Mouse (Mus musculus): Measurements from ENCODE around the gene Pfas. TPM values are rescaled to one million over a fixed set of nuclear protein-coding genes. Genes with fewer than 3 reads are reported as not detected.
"Not testable (repeated sequence)": the region's sequence is repeated elsewhere in the genome, so short reads cannot be mapped to it uniquely, and the experiment has no call there.

Pfas gene
- polyA plus RNA-seq, 1 experiment: 85.3 TPM

GRCm38 (mm10) chr11:69026562-69026961 is 18.3 kb upstream of the Pfas start:
- Histone ChIP-seq H3K27me3 (ENCODE audit: control insufficient read depth, insufficient read depth, low read length, poor library complexity, severe bottlenecking) (no peaks in the 10 kb centered on the region), H3K36me3 (ENCODE audit: control insufficient read depth, insufficient read depth, low read length, poor library complexity, severe bottlenecking) (peaks cover 97% of the 10 kb centered on the region), H3K9me3 (replicated peaks; ENCODE audit: control insufficient read depth, insufficient read depth, low read length, poor library complexity, severe bottlenecking) (no peaks in the 10 kb centered on the region), H3K9ac (ENCODE audit: low read depth, poor library complexity, severe bottlenecking) (peak overlapping the region; percentile 26; the same call in 1 of the 2 replicates), H3K4me3 (ENCODE audit: low read depth, low read length) (no peak overlapping the region), H3K27ac (ENCODE audit: insufficient read depth, low read length) (peak overlapping the region; percentile 86), H3K4me1 (ENCODE audit: control insufficient read depth, insufficient read depth, low read length) (no peaks in the 10 kb centered on the region)
- no peak for TF ChIP-seq EP300 (IDR thresholded peaks at IDR 0.05; ENCODE audit: insufficient read depth, low read depth, low read length)
- TF ChIP-seq CTCF (IDR thresholded peaks at IDR 0.05; ENCODE audit: low read depth, low read length): no peak
- no peak for TF ChIP-seq POLR2A (IDR thresholded peaks at IDR 0.05; ENCODE audit: insufficient read depth, low read length)

- peaks cover 50% of the 10 kb centered on the region for H3K36me3 ChIP-seq (ENCODE audit: control insufficient read depth, insufficient read depth, low read length, poor library complexity, severe bottlenecking)
- TF ChIP-seq EP300 (IDR thresholded peaks at IDR 0.05; ENCODE audit: insufficient read depth, low read depth, low read length) (no peak), POLR2A (IDR thresholded peaks at IDR 0.05; ENCODE audit: insufficient read depth, low read length) (no peak), CTCF (IDR thresholded peaks at IDR 0.05; ENCODE audit: low read depth, low read length) (no peak)
- no peaks in the 10 kb centered on the region for H3K9me3 ChIP-seq (replicated peaks; ENCODE audit: control insufficient read depth, insufficient read depth, low read length, poor library complexity, severe bottlenecking)
- no peaks in the 10 kb centered on the region for H3K27me3 ChIP-seq (ENCODE audit: control insufficient read depth, insufficient read depth, low read length, poor library complexity, severe bottlenecking)
- H3K4me1 ChIP-seq (ENCODE audit: control insufficient read depth, insufficient read depth, low read length): no peaks in the 10 kb centered on the region
- no peak overlapping the region for H3K9ac ChIP-seq (ENCODE audit: low read depth, poor library complexity, severe bottlenecking)
- no peak overlapping the region for H3K4me3 ChIP-seq (ENCODE audit: low read depth, low read length)
- no peak overlapping the region for H3K27ac ChIP-seq (ENCODE audit: insufficient read depth, low read length)
Measured at GRCm38 (mm10) chr11:69020691-69021090, 12.4 kb upstream of the Pfas start.

- Histone ChIP-seq H3K27me3 (ENCODE audit: control insufficient read depth, insufficient read depth, low read length, poor library complexity, severe bottlenecking) (no peaks in the 10 kb centered on the region), H3K9me3 (replicated peaks; ENCODE audit: control insufficient read depth, insufficient read depth, low read length, poor library complexity, severe bottlenecking) (no peaks in the 10 kb centered on the region), H3K9ac (ENCODE audit: low read depth, poor library complexity, severe bottlenecking) (peak overlapping the region; percentile 90), H3K4me1 (ENCODE audit: control insufficient read depth, insufficient read depth, low read length) (no peaks in the 10 kb centered on the region), H3K27ac (ENCODE audit: insufficient read depth, low read length) (peak overlapping the region; percentile 93), H3K4me3 (ENCODE audit: low read depth, low read length) (peak overlapping the region; percentile 77), H3K36me3 (ENCODE audit: control insufficient read depth, insufficient read depth, low read length, poor library complexity, severe bottlenecking) (peaks cover 13% of the 10 kb centered on the region)
- no peak for TF ChIP-seq EP300 (IDR thresholded peaks at IDR 0.05; ENCODE audit: insufficient read depth, low read depth, low read length)
- no peak for TF ChIP-seq POLR2A (IDR thresholded peaks at IDR 0.05; ENCODE audit: insufficient read depth, low read length)
- TF ChIP-seq CTCF (IDR thresholded peaks at IDR 0.05; ENCODE audit: low read depth, low read length): no peak
Measured at GRCm38 (mm10) chr11:69016755-69017154, 8.5 kb upstream of the Pfas start.

- peak within 1 kb of the TSS; percentile 93 for H3K27ac ChIP-seq (ENCODE audit: insufficient read depth, low read length)
- peak; percentile 98 for TF ChIP-seq POLR2A (IDR thresholded peaks at IDR 0.05; ENCODE audit: insufficient read depth, low read length)
- TF ChIP-seq CTCF (IDR thresholded peaks at IDR 0.05; ENCODE audit: low read depth, low read length): no peak
- TF ChIP-seq EP300 (IDR thresholded peaks at IDR 0.05; ENCODE audit: insufficient read depth, low read depth, low read length): 0 out of 2 replicates have a peak, but pooled peaks have one; percentile 41
- H3K9ac ChIP-seq (ENCODE audit: low read depth, poor library complexity, severe bottlenecking): peak within 1 kb of the TSS; percentile 90
- peak within 1 kb of the TSS; percentile 77 for H3K4me3 ChIP-seq (ENCODE audit: low read depth, low read length)
- no peaks in the 10 kb centered on the region for H3K9me3 ChIP-seq (replicated peaks; ENCODE audit: control insufficient read depth, insufficient read depth, low read length, poor library complexity, severe bottlenecking)
- H3K4me1 ChIP-seq (ENCODE audit: control insufficient read depth, insufficient read depth, low read length): no peaks in the 10 kb centered on the region
- peaks cover 4% of the 10 kb centered on the region; the same call in 1 of the 2 replicates for H3K36me3 ChIP-seq (ENCODE audit: control insufficient read depth, insufficient read depth, low read length, poor library complexity, severe bottlenecking)
- H3K27me3 ChIP-seq (ENCODE audit: control insufficient read depth, insufficient read depth, low read length, poor library complexity, severe bottlenecking): no peaks in the 10 kb centered on the region
Measured at GRCm38 (mm10) chr11:69015644-69016441, 7.6 kb upstream of the Pfas start, which contains the start of gene Ctc1. TSS of gene Ctc1 (plus strand) at chr11:69015911.

GRCm38 (mm10) chr11:69012071-69012601 is 3.9 kb upstream of the Pfas start:
- Histone ChIP-seq H3K36me3 (ENCODE audit: control insufficient read depth, insufficient read depth, low read length, poor library complexity, severe bottlenecking) (peaks cover 2% of the 10 kb centered on the region; the same call in 1 of the 2 replicates), H3K9ac (ENCODE audit: low read depth, poor library complexity, severe bottlenecking) (peak overlapping the region; percentile 89), H3K9me3 (replicated peaks; ENCODE audit: control insufficient read depth, insufficient read depth, low read length, poor library complexity, severe bottlenecking) (no peaks in the 10 kb centered on the region), H3K4me3 (ENCODE audit: low read depth, low read length) (peak overlapping the region; percentile 98), H3K27ac (ENCODE audit: insufficient read depth, low read length) (peak overlapping the region; percentile 72), H3K27me3 (ENCODE audit: control insufficient read depth, insufficient read depth, low read length, poor library complexity, severe bottlenecking) (no peaks in the 10 kb centered on the region), H3K4me1 (ENCODE audit: control insufficient read depth, insufficient read depth, low read length) (no peaks in the 10 kb centered on the region)
- TF ChIP-seq EP300 (IDR thresholded peaks at IDR 0.05; ENCODE audit: insufficient read depth, low read depth, low read length) (no peak), POLR2A (IDR thresholded peaks at IDR 0.05; ENCODE audit: insufficient read depth, low read length) (peak; percentile 49), CTCF (IDR thresholded peaks at IDR 0.05; ENCODE audit: low read depth, low read length) (no peak)

GRCm38 (mm10) chr11:69011445-69011844 is 3.2 kb upstream of the Pfas start:
- Histone ChIP-seq H3K4me3 (ENCODE audit: low read depth, low read length) (peak overlapping the region; percentile 46), H3K9ac (ENCODE audit: low read depth, poor library complexity, severe bottlenecking) (peak overlapping the region; percentile 89)
- H3K27me3 ChIP-seq (ENCODE audit: control insufficient read depth, insufficient read depth, low read length, poor library complexity, severe bottlenecking); H3K4me1 ChIP-seq (ENCODE audit: control insufficient read depth, insufficient read depth, low read length); H3K27ac ChIP-seq (ENCODE audit: insufficient read depth, low read length); H3K9me3 ChIP-seq (replicated peaks; ENCODE audit: control insufficient read depth, insufficient read depth, low read length, poor library complexity, severe bottlenecking); H3K36me3 ChIP-seq (ENCODE audit: control insufficient read depth, insufficient read depth, low read length, poor library complexity, severe bottlenecking): not testable (repeated sequence)
